Mouse (Mus musculus): Measurements from ENCODE around the gene Tgfbr3.
A peak's percentile ranks its signal among the peaks of the same experiment; 100 is the strongest.
"Not testable (repeated sequence)": the region's sequence is repeated elsewhere in the genome, so short reads cannot be mapped to it uniquely, and the experiment has no call there.

The Tgfbr3 gene

DNA sequence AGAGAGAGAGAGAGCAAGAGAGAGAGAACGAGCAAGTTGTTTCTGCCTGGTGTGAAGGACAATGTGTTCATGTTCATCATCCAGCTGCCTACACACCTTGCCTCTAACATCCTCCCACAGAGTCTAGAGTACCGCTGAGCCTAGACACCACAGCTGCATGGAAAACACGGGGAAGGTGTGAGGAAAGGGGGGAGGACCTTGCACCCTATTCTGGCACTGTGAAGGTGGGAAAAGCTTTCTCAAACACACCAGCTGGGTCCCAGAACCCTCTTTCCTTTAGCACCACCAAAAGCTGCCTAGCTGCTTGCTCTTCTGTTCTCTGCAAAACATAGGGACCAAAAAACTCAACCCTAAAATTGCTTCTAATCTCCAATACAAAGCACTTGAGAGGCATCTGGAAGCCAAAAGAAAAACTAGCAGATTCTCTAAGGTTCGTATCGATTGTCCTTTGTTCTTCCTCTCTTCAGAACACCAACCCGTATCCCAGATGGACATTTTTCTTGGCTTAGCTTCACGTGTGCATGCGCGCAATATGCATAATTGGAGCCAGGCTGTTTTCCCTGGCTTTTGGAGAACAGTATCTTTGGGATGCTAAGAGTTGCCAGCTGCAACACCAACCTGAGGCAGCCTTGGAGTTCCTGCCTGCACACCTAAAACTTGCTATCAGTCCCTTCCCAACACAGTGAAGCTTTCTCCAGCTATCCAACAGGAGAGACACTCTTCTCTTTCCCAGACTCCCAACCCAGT, 6.7 kb downstream of the Tgfbr3 start:
- DNase-seq (ENCODE audit: low read depth, low spot score): peak; percentile 45

- no peak for DNase-seq (ENCODE audit: low read depth, low spot score)
These were observed 10.2 kb downstream of the Tgfbr3 start for GRCm38 (mm10) chr5:107279263-107279662.

GRCm38 (mm10) chr5:107276186-107276585, 13.2 kb downstream of the Tgfbr3 start:
- no peak for DNase-seq (ENCODE audit: low read depth, low spot score)

- DNase-seq (ENCODE audit: low read depth, low spot score): no peak
These were observed 17.0 kb downstream of the Tgfbr3 start for GRCm38 (mm10) chr5:107272252-107273028.

DNA sequence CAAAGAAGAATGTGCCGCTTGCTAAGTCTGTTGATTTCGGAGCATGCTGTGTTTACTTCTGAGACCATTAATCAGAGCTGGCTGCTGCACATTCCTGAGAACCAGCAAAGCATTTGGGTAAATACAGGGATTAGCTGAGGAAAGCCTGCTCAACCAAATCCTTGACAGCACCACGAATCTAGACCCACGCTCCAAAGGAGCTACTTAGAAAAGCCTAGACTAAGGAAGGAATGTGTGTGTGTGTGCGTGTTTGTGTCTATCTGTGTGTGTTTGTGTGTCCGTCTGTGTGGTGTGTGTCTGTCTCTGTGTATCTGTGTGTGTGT, 20.5 kb downstream of the Tgfbr3 start:
- no peak for DNase-seq (ENCODE audit: low read depth, low spot score)

DNA sequence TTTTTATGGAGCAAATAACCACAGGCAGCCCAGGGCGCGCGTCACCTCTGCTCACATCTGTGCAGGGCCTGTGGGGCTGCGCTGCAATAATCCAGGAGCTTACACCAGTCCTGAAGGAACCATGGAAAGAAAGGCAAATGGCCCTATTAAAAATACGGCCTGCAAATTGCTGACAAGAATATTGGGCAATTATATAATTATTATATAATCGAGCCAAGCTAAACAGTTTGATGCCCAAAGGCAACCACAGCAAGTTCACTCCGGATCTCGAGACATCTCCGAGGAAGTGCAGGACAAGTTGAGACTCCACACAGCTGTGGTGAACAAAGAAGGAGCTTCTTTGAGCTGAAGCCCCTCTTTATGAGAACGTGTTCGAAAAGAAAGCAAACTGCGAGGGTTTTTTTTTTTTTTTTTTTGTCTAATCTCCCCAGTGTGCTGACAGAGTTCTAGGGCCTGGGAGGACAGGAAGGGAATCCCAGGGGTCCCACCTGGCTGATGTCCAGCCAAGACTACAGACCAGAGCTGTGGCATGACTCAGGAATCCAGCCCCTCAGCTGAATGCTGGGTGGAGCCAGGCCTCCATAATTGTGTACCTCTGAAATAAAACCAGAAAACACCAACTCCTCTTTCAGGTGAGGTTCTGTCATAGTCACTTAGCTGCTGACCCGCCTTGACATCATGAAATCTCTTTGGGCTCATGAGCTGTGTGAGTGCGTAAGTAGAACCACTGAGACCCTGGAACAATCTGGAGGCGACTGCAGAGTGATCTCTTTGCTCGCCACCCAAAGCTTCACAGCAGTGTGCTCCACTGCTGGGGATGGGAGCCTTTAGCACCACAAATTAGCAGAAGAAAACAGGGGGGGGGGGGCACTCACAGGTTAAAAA, 21.1 kb downstream of the Tgfbr3 start:
- no peak for DNase-seq (ENCODE audit: low read depth, low spot score)

DNA sequence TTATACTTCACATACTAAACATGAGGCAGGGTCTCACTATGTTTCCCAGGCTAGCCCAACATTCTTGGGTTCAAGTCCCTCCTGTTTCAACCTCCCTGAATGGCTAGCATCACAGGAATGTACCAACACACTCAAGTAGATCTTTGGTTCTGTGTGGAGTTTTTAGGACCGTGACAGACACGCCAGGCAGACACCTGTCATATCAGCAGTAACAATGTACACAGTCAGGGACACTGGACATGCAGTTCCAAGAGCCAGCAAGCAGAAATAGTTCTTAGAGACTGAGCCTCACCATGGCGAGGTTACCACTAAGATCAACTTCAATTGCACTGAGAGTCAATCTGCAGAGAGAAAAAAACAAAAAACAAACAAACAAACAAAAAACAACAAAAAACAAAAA, 22.9 kb downstream of the Tgfbr3 start:
- no peak for DNase-seq (ENCODE audit: low read depth, low spot score)

GRCm38 (mm10) chr5:107264426-107265360, 24.7 kb downstream of the Tgfbr3 start:
- DNase-seq (ENCODE audit: low read depth, low spot score): peak; percentile 85

GRCm38 (mm10) chr5:107263836-107264235, 25.6 kb downstream of the Tgfbr3 start:
- no peak for DNase-seq (ENCODE audit: low read depth, low spot score)

- DNase-seq (ENCODE audit: low read depth, low spot score): no peak
These were observed 27.5 kb downstream of the Tgfbr3 start for GRCm38 (mm10) chr5:107261930-107262329.

- DNase-seq (ENCODE audit: low read depth, low spot score): peak; percentile 29
These were observed 28.5 kb downstream of the Tgfbr3 start for GRCm38 (mm10) chr5:107260708-107261495.

GRCm38 (mm10) chr5:107259487-107260040, 29.9 kb downstream of the Tgfbr3 start:
- DNase-seq (ENCODE audit: low read depth, low spot score): peak; percentile 74

GRCm38 (mm10) chr5:107253395-107253794, 36.0 kb downstream of the Tgfbr3 start:
- no peak for DNase-seq (ENCODE audit: low read depth, low spot score)

DNA sequence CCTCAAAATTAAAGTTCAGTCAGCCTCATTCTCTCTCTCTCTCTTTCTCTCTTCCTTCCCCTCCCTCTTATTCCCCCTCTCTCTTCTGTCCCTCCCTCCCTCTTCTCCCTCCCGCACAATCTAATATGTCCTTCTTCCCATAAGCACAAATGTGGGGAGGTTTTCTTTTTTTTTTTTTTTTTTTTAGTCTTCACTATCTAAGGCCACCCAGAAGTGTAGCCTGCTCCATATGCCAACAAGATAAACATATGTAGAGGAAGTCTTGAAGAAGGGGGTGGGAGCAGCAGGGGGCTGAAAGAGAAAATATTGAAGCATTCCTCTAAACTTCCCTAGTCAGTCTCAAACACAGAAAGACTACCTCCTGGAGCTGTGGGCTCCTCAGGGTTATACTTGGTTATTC, 37.0 kb downstream of the Tgfbr3 start:
- DNase-seq (ENCODE audit: low read depth, low spot score): no peak

DNA sequence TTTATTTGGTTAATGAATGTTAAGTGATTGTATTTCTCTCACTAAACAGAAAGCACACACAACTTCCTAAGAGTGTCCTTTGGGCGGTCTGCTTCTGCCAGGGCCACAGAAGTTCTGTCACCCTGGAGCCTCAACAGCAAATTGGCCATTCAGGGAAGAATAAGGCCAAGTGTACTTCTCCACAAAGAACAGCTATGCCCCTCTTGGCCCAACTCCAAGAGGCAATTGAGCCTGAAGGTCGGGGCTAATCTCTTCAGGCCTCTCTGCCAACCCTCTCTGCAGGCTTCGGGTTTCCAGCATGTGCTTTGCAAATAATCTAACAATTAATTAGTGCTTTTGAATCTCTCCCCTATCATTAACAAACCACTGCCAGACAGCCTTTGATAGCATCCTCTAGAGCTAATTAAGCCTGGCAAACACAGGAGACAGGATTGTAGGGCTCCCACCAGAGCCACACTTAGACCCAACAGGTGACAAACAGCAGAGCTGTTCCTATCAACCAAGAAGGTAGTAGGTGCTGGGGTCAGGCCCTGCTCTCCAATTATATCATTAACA, 37.6 kb downstream of the Tgfbr3 start:
- DNase-seq (ENCODE audit: low read depth, low spot score): no peak

DNA sequence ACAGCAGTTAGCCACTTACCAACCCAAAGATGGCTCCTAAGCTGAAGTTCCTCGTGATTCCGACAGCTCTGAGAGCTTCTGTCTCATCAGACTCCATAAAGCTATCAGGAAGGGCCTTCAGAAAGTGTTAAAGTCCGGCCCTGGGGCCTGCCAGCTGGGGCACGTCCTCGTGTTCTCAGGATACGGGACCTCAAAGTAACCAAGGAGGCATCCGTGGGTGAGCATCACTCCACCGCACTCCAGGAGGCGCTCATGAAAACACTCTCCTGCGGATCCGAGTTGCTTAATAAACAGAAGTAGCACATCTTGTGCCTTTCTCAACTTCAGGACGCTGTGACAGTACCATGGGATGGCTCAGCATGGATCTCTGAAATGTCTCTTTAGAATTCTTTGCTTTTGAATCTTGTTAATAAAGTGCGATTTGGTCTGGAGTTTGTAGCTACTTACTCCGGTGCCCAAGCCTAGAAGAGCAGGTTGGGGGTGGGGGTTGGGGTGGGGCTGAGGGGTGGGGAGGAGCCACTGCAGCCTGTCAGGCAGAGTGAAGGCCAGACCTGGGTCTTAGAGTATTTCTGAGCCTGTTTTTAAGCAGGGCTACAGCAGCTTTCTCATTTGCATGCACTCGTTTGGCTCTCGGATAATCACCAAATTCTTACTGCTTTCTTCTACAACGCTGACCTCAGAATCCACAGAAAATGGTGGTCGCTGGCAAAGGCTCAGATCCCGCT, 38.7 kb downstream of the Tgfbr3 start:
- no peak for DNase-seq (ENCODE audit: low read depth, low spot score)

DNA sequence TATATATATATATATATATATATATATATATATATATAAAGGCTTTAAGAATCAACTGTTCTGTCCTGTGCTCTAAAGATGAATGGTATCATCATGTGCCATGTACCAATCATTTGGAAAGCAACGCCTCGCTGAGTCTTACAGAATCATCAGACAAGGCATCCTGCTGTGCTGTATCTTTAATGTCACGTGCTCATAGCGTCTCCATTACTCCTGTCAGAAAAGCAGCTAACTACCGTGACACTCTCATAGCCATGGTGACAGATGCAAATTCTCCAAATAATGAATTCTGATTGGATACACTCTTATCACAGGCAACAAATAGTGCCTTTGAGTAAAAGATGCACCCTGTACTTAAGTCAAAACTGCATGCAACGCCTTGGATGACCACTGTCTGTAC, 40.7 kb downstream of the Tgfbr3 start:
- no peak for DNase-seq (ENCODE audit: low read depth, low spot score)

- not testable (repeated sequence) for DNase-seq (ENCODE audit: low read depth, low spot score)
These were observed 41.1 kb downstream of the Tgfbr3 start for GRCm38 (mm10) chr5:107248302-107248701.

DNA sequence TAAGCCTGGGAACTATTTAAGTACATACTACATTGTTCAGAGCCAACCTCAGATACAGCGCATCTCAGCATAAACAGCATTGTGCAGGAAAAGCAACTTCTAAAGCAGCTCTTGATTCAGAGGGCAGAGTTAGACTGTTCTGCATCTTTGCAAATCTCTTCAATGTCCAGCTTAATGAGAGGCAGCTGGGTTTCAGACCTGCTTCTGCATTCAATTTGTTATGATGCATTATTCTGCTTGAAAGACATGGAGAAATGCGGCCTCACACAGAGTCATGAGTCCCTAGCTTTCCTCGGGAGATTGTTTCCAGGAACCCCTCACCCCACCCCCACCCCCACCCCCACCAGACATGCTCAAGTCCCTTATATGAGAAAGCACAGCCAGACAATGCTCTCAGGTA, 41.6 kb downstream of the Tgfbr3 start:
- no peak for DNase-seq (ENCODE audit: low read depth, low spot score)
